In genomic region chr7:117139245-117139970, GRCm38 (mm10) we compare ENCODE assay signal across 9 mouse cellular contexts.
DNase-seq lines count a peak whose midpoint lies in the region; ATAC-seq lines count a peak whose summit lies in the region.
"Had no signal": no experiment of that assay in that cellular context is flagged by ENCODE, and none has a peak within 500 bp of the region (broad histone marks: within the 10 kb centered on the region; RNA-seq: fewer than 3 reads in every experiment).

No protein-coding gene starts in this region.

- intact Hi-C loops in heart, postnatal 10 days (cut with DNase I) = no loop called here

- WGBS in stomach, embryonic 14.5 days = 18% methylated on average over 5 of the region's 5 CpGs

- H3K4me1 ChIP-seq in stomach, embryonic 14.5 days (ENCODE audit: control insufficient read depth, insufficient read depth, low read length) = peaks cover 7% of the 10 kb centered on the region; the same call in 1 of the 2 replicates

- peak; percentile 67; the same call in 1 of the 2 replicates for ATAC-seq in stomach, embryonic 14.5 days (ENCODE audit: insufficient number of reproducible peaks, insufficient read depth, low FRiP score, low read depth)

- DNase-seq in ovary, postnatal 14 days (ENCODE audit: low spot score) = peak; percentile 6
- no peak for DNase-seq in ovary, adult 18-20 months (ENCODE audit: low spot score)
- DNase-seq in embryo, embryonic 11.5 days (ENCODE audit: low read depth, low spot score) = peak; percentile 27
- DNase-seq in heart, postnatal 10 days = peak; percentile 65 to 68
- peak; percentile 84 for DNase-seq in layer of hippocampus, adult 9-11 months
- peak; percentile 61 to 74 for DNase-seq in lung, postnatal 4 days
- DNase-seq in testis, postnatal 14 days (ENCODE audit: low spot score) = no peak

- H3K9ac ChIP-seq in stomach, embryonic 14.5 days (replicated peaks; ENCODE audit: low read depth, low read length) = no peak overlapping the region
- H3K9ac ChIP-seq: heart, embryonic 15.5 days had no signal

- H3K36me3 ChIP-seq in stomach, embryonic 14.5 days (ENCODE audit: control insufficient read depth, insufficient read depth, low read length) = no peaks in the 10 kb centered on the region
- H3K36me3 ChIP-seq: heart, embryonic 15.5 days had no signal

- H3K4me3 ChIP-seq in stomach, embryonic 14.5 days (ENCODE audit: low read depth, low read length) = no peak overlapping the region
- H3K4me3 ChIP-seq: heart, embryonic 15.5 days had no signal

- H3K27ac ChIP-seq in stomach, embryonic 14.5 days (ENCODE audit: low read length) = no peak overlapping the region
- H3K27ac ChIP-seq: heart, embryonic 15.5 days had no signal

- H3K9me3 ChIP-seq in stomach, embryonic 14.5 days (ENCODE audit: control insufficient read depth, low read depth, low read length) = no peaks in the 10 kb centered on the region
- H3K9me3 ChIP-seq: heart, embryonic 15.5 days had no signal

- no peak overlapping the region for H3K4me2 ChIP-seq in stomach, embryonic 14.5 days (replicated peaks; ENCODE audit: low read depth, low read length)
- H3K4me2 ChIP-seq: heart, embryonic 15.5 days had no signal

- H3K27me3 ChIP-seq in stomach, embryonic 14.5 days (ENCODE audit: control insufficient read depth, insufficient read depth, low read length) = no peaks in the 10 kb centered on the region
- H3K27me3 ChIP-seq: heart, embryonic 15.5 days had no signal

Comparison
In these comparisons a context has a peak if more than half of its experiments do, and no peak if none do; other contexts are left out.
1. DNase-seq: peak in ovary, postnatal 14 days (single experiment), embryo, embryonic 11.5 days (single experiment), heart, postnatal 10 days (2 of 2), layer of hippocampus, adult 9-11 months (single experiment) and lung, postnatal 4 days (2 of 2); none in ovary, adult 18-20 months (single experiment) and testis, postnatal 14 days (single experiment).